2 mouse cellular contexts compared by ENCODE assay signal in the genomic region with DNA sequence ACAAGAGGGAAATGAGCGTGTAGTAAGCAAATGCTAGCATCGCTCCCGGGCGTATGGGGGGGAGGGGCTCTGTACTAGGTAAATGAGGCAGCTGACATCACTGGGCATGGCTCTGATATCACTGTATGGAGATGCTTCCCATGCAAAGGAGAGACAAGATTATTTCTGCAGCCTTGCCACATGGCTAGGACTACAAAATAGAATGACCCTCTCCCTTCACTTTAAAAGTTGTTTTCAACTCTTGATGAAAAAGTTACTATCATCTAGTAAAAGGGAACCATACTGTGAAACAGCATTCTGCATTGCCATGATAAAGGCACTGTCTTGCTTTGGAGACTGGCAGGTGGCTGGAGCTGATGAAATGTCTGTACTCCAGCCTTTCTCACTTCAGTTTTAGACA.
TF ChIP-seq lines count a peak whose summit lies in the region.

No protein-coding gene starts in this region.

TF ChIP-seq in CH12.LX, 34 proteins besides CTCF, POLR2A, EP300 and RAD21 (continued from another document):
- TF ChIP-seq CHD2 (IDR thresholded peaks at IDR 0.05; ENCODE audit: low read length) (0 out of 2 replicates have a peak, but pooled peaks have one; percentile 27), IRF4 (IDR thresholded peaks at IDR 0.05; ENCODE audit: low read depth, low read length) (no peak), TBP (conservative IDR thresholded peaks at IDR 0.05; ENCODE audit: low read depth, low read length) (0 out of 2 replicates have a peak, but pooled peaks have one; percentile 24)

TF ChIP-seq in MEL, 35 proteins besides CTCF, POLR2A, EP300 and RAD21:
- TF ChIP-seq TAL1 (IDR thresholded peaks at IDR 0.05; ENCODE audit: low read length) = peak; percentile 98
- no peak for TF ChIP-seq ZKSCAN1 (IDR thresholded peaks at IDR 0.05; ENCODE audit: low read depth, low read length)
- peak; percentile 87 for TF ChIP-seq SIN3A (IDR thresholded peaks at IDR 0.05; ENCODE audit: low read length)
- peak; percentile 60 for TF ChIP-seq MXI1 (IDR thresholded peaks at IDR 0.05; ENCODE audit: low read depth, low read length)
- peak; percentile 95 for TF ChIP-seq GATA1 (IDR thresholded peaks at IDR 0.05; ENCODE audit: low read depth, low read length)
- TF ChIP-seq TCF12 (IDR thresholded peaks at IDR 0.05; ENCODE audit: low read depth, low read length) = peak; percentile 98
- TF ChIP-seq TBP (IDR thresholded peaks at IDR 0.05; ENCODE audit: low read depth, low read length) = 0 out of 2 replicates have a peak, but pooled peaks have one; percentile 55
- TF ChIP-seq MAZ (IDR thresholded peaks at IDR 0.05; ENCODE audit: low read depth, low read length) = no peak
- peak; percentile 95 for TF ChIP-seq ETS1 (IDR thresholded peaks at IDR 0.05; ENCODE audit: low read depth, low read length)
- TF ChIP-seq RCOR1 (IDR thresholded peaks at IDR 0.05; ENCODE audit: low read depth, low read length) = peak; percentile 71
- TF ChIP-seq MYC (IDR thresholded peaks at IDR 0.05; ENCODE audit: low read depth, low read length) = peak; percentile 89
- TF ChIP-seq MAFK (IDR thresholded peaks at IDR 0.05; ENCODE audit: borderline replicate concordance, low read depth, low read length) = no peak
